Comparison of ENCODE assay signal across 8 mouse cellular contexts in the genomic region with DNA sequence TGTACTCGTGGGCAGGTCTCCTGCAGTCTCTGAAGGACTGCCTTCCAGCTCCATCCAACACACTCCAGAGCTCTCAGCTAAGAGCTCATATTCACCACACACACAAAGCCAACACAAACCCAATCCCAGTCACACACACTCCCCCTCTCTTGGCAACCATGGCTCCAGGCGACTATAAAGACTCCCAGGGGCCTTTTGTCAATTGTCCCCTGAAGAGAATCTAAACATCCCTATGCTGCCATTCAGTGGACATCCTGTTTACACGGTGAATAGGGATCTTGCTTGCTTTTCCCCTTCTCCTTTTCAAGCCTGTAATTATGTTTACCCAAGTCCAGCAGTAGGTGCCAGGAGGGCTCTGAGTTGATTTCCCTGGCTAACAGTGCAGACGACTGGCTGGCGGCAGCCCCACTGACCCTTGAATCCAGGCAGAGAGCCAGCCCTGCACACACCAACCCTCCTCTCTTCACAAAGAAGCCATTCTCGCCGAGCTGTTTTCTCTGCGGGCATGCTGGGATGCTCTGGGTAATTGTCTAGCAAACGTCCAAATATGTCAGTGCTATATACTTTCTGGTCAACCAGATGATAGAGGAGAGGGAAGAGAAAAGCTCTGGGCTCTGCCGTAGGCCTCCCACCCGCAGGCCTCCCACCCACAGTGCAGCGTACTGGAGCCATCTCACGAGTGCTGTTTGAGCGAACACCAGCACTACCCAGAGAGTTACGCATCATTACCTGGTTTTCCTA.
DNase-seq lines count a peak whose midpoint lies in the region; ATAC-seq lines count a peak whose summit lies in the region.

No protein-coding gene starts in this region.

- peak; percentile 96 for DNase-seq in Muller cell, postnatal 12 days (ENCODE audit: inconsistent ontology term)
- DNase-seq in cerebellum, postnatal 10 days = peak; percentile 96 to 98
- DNase-seq in frontal cortex, postnatal 14 days (ENCODE audit: low spot score in 2 of 2) = peak; percentile 48 to 58
- DNase-seq in left cerebral cortex, adult 18-20 months (ENCODE audit: low spot score in 2 of 2) = peak; percentile 28 to 43
- DNase-seq in lung, postnatal 4 days = peak; percentile 88 to 94
- DNase-seq in right cerebral cortex, postnatal 4 days = peak; percentile 69
- no peak for DNase-seq in adipocyte (ENCODE audit: low spot score)

- H3K4me2 ChIP-seq in intestine, embryonic 15.5 days (replicated peaks) = no peak overlapping the region

- H3K9ac ChIP-seq in intestine, embryonic 15.5 days = no peak overlapping the region

- H3K36me3 ChIP-seq in intestine, embryonic 15.5 days = no peaks in the 10 kb centered on the region

- no peak overlapping the region for H3K4me3 ChIP-seq in intestine, embryonic 15.5 days (replicated peaks)

- 21% methylated on average over 15 of the region's 15 CpGs for WGBS in intestine, embryonic 15.5 days

- H3K27ac ChIP-seq in intestine, embryonic 15.5 days = no peak overlapping the region

- no peaks in the 10 kb centered on the region for H3K4me1 ChIP-seq in intestine, embryonic 15.5 days (replicated peaks)

- no peaks in the 10 kb centered on the region for H3K27me3 ChIP-seq in intestine, embryonic 15.5 days (replicated peaks)

- no peaks in the 10 kb centered on the region for H3K9me3 ChIP-seq in intestine, embryonic 15.5 days

- peak; percentile 71 for ATAC-seq in intestine, embryonic 15.5 days
